Mouse (Mus musculus): ENCODE measurements around the gene Tm4sf1. TPM values are rescaled to one million over a fixed set of nuclear protein-coding genes. Genes with fewer than 3 reads are reported as not detected.
A peak's percentile ranks its signal among the peaks of the same experiment; 100 is the strongest.

Gene Tm4sf1
- polyA plus RNA-seq, 1 experiment, result 30.8 TPM

GRCm38 (mm10) chr3:57287438-57287837, 14.3 kb downstream of the Tm4sf1 start:
- Histone ChIP-seq H3K27ac (ENCODE audit: insufficient read depth, low read length) (no peak overlapping the region), H3K27me3 (ENCODE audit: control insufficient read depth, insufficient read depth, low read length) (no peaks in the 10 kb centered on the region), H3K4me3 (replicated peaks; ENCODE audit: insufficient read depth, low read depth, low read length) (no peak overlapping the region), H3K4me1 (ENCODE audit: control insufficient read depth, insufficient read depth, low read length) (no peaks in the 10 kb centered on the region)
- WGBS, result 79% methylated on average over 4 of the region's 4 CpGs
- DNase-seq, result no peak
- TF ChIP-seq CTCF (IDR thresholded peaks at IDR 0.05; ENCODE audit: borderline replicate concordance, insufficient read depth, low read depth, low read length) (no peak), POLR2A (IDR thresholded peaks at IDR 0.05; ENCODE audit: borderline replicate concordance, insufficient read depth, low read length) (no peak)

GRCm38 (mm10) chr3:57278225-57278624, 23.6 kb downstream of the Tm4sf1 start:
- WGBS, result 92% methylated on average over 4 of the region's 4 CpGs
- TF ChIP-seq POLR2A (IDR thresholded peaks at IDR 0.05; ENCODE audit: borderline replicate concordance, insufficient read depth, low read length) (no peak), CTCF (IDR thresholded peaks at IDR 0.05; ENCODE audit: borderline replicate concordance, insufficient read depth, low read depth, low read length) (no peak)
- no peak overlapping the region for H3K27ac ChIP-seq (ENCODE audit: insufficient read depth, low read length)

GRCm38 (mm10) chr3:57277453-57277852, 24.3 kb downstream of the Tm4sf1 start:
- DNase-seq, result no peak
- H3K4me1 ChIP-seq (ENCODE audit: control insufficient read depth, insufficient read depth, low read length), result no peaks in the 10 kb centered on the region
- no peaks in the 10 kb centered on the region for H3K27me3 ChIP-seq (ENCODE audit: control insufficient read depth, insufficient read depth, low read length)
- H3K27ac ChIP-seq (ENCODE audit: insufficient read depth, low read length), result no peak overlapping the region
- TF ChIP-seq CTCF (IDR thresholded peaks at IDR 0.05; ENCODE audit: borderline replicate concordance, insufficient read depth, low read depth, low read length) (no peak), POLR2A (IDR thresholded peaks at IDR 0.05; ENCODE audit: borderline replicate concordance, insufficient read depth, low read length) (no peak)
- WGBS, result 78% methylated on average over 5 of the region's 5 CpGs
- H3K4me3 ChIP-seq (replicated peaks; ENCODE audit: insufficient read depth, low read depth, low read length), result no peak overlapping the region

More at GRCm38 (mm10) chr3:57278225-57278624, 23.6 kb downstream of the Tm4sf1 start:
- Histone ChIP-seq H3K4me3 (replicated peaks; ENCODE audit: insufficient read depth, low read depth, low read length) (no peak overlapping the region), H3K27me3 (ENCODE audit: control insufficient read depth, insufficient read depth, low read length) (no peaks in the 10 kb centered on the region), H3K4me1 (ENCODE audit: control insufficient read depth, insufficient read depth, low read length) (no peaks in the 10 kb centered on the region)
- DNase-seq, result no peak

- Histone ChIP-seq H3K4me1 (ENCODE audit: control insufficient read depth, insufficient read depth, low read length) (no peaks in the 10 kb centered on the region), H3K4me3 (replicated peaks; ENCODE audit: insufficient read depth, low read depth, low read length) (no peak overlapping the region), H3K27me3 (ENCODE audit: control insufficient read depth, insufficient read depth, low read length) (no peaks in the 10 kb centered on the region), H3K27ac (ENCODE audit: insufficient read depth, low read length) (no peak overlapping the region)
- no peak for TF ChIP-seq POLR2A (IDR thresholded peaks at IDR 0.05; ENCODE audit: borderline replicate concordance, insufficient read depth, low read length)
- TF ChIP-seq CTCF (IDR thresholded peaks at IDR 0.05; ENCODE audit: borderline replicate concordance, insufficient read depth, low read depth, low read length), result no peak
- DNase-seq, result no peak
- 86% methylated on average over 3 of the region's 3 CpGs for WGBS
These were observed 25.0 kb downstream of the Tm4sf1 start for GRCm38 (mm10) chr3:57276821-57277220.

GRCm38 (mm10) chr3:57268994-57269393, 32.8 kb downstream of the Tm4sf1 start:
- no peaks in the 10 kb centered on the region for H3K4me1 ChIP-seq (ENCODE audit: control insufficient read depth, insufficient read depth, low read length)
- no peak for DNase-seq
- no peak overlapping the region for H3K4me3 ChIP-seq (replicated peaks; ENCODE audit: insufficient read depth, low read depth, low read length)
- H3K27me3 ChIP-seq (ENCODE audit: control insufficient read depth, insufficient read depth, low read length), result no peaks in the 10 kb centered on the region
- WGBS, result 91% methylated on average over 2 of the region's 2 CpGs
- no peak for TF ChIP-seq POLR2A (IDR thresholded peaks at IDR 0.05; ENCODE audit: borderline replicate concordance, insufficient read depth, low read length)
- TF ChIP-seq CTCF (IDR thresholded peaks at IDR 0.05; ENCODE audit: borderline replicate concordance, insufficient read depth, low read depth, low read length), result no peak
- no peak overlapping the region for H3K27ac ChIP-seq (ENCODE audit: insufficient read depth, low read length)

- no peak overlapping the region for H3K4me3 ChIP-seq (replicated peaks; ENCODE audit: insufficient read depth, low read depth, low read length)
- H3K27ac ChIP-seq (ENCODE audit: insufficient read depth, low read length), result no peak overlapping the region
- WGBS, result 38% methylated on average over 6 of the region's 6 CpGs
- TF ChIP-seq POLR2A (IDR thresholded peaks at IDR 0.05; ENCODE audit: borderline replicate concordance, insufficient read depth, low read length), result no peak
- peak; percentile 74 for TF ChIP-seq CTCF (IDR thresholded peaks at IDR 0.05; ENCODE audit: borderline replicate concordance, insufficient read depth, low read depth, low read length)
- peak; percentile 7 to 16 for DNase-seq
- H3K4me1 ChIP-seq (ENCODE audit: control insufficient read depth, insufficient read depth, low read length), result no peaks in the 10 kb centered on the region
- H3K27me3 ChIP-seq (ENCODE audit: control insufficient read depth, insufficient read depth, low read length), result no peaks in the 10 kb centered on the region
These were observed 34.1 kb downstream of the Tm4sf1 start for GRCm38 (mm10) chr3:57267559-57268173.

- Histone ChIP-seq H3K4me3 (replicated peaks; ENCODE audit: insufficient read depth, low read depth, low read length) (no peak overlapping the region), H3K4me1 (ENCODE audit: control insufficient read depth, insufficient read depth, low read length) (no peaks in the 10 kb centered on the region), H3K27ac (ENCODE audit: insufficient read depth, low read length) (no peak overlapping the region), H3K27me3 (ENCODE audit: control insufficient read depth, insufficient read depth, low read length) (no peaks in the 10 kb centered on the region)
- no peak for DNase-seq
- TF ChIP-seq CTCF (IDR thresholded peaks at IDR 0.05; ENCODE audit: borderline replicate concordance, insufficient read depth, low read depth, low read length) (no peak), POLR2A (IDR thresholded peaks at IDR 0.05; ENCODE audit: borderline replicate concordance, insufficient read depth, low read length) (no peak)
- 61% methylated on average over 2 of the region's 2 CpGs for WGBS
These were observed 48.7 kb downstream of the Tm4sf1 start for GRCm38 (mm10) chr3:57253041-57253440.

GRCm38 (mm10) chr3:57252551-57252950, 49.2 kb downstream of the Tm4sf1 start:
- H3K4me3 ChIP-seq (replicated peaks; ENCODE audit: insufficient read depth, low read depth, low read length), result no peak overlapping the region
- no peak for TF ChIP-seq POLR2A (IDR thresholded peaks at IDR 0.05; ENCODE audit: borderline replicate concordance, insufficient read depth, low read length)
- TF ChIP-seq CTCF (IDR thresholded peaks at IDR 0.05; ENCODE audit: borderline replicate concordance, insufficient read depth, low read depth, low read length), result no peak
- DNase-seq, result no peak
- no peak overlapping the region for H3K27ac ChIP-seq (ENCODE audit: insufficient read depth, low read length)
- no peaks in the 10 kb centered on the region for H3K4me1 ChIP-seq (ENCODE audit: control insufficient read depth, insufficient read depth, low read length)
- H3K27me3 ChIP-seq (ENCODE audit: control insufficient read depth, insufficient read depth, low read length), result no peaks in the 10 kb centered on the region

Data from cerebellum, adult 2 months (tissue).